Mouse (Mus musculus) ES-Bruce4 (cell line): ENCODE data around the gene Marveld2. TPM values are rescaled to one million over a fixed set of nuclear protein-coding genes. Genes with fewer than 3 reads are reported as not detected.

Experiments
- H3K27ac ChIP-seq: 2 replicates; pipeline ENCODE4 v1.5.1; 2012; ENCODE audit warnings: low read length, inconsistent platforms; ENCODE audit not compliant: insufficient read depth
- H3K27me3 ChIP-seq: 2 replicates; pipeline ENCODE4 v1.6.1; 2012; ENCODE audit warnings: mild to moderate bottlenecking, low read length, inconsistent platforms; ENCODE audit not compliant: control insufficient read depth, poor library complexity, insufficient read depth, severe bottlenecking
- H3K36me3 ChIP-seq: 2 replicates; pipeline ENCODE4 v1.6.1; 2012; ENCODE audit warnings: inconsistent platforms, mild to moderate bottlenecking, low read length, moderate library complexity; ENCODE audit not compliant: control insufficient read depth, poor library complexity, insufficient read depth, severe bottlenecking
- H3K4me1 ChIP-seq: one replicate; pipeline ENCODE4 v1.8.1; 2011; ENCODE audit warnings: low read length; ENCODE audit not compliant: control insufficient read depth, insufficient read depth
- H3K4me3 ChIP-seq: 2 replicates; pipeline ENCODE4 v1.5.1; 2011; ENCODE audit warnings: low read depth, mild to moderate bottlenecking, low read length
- H3K9ac ChIP-seq: 2 replicates; pipeline ENCODE4 v1.6.1; 2012; ENCODE audit warnings: low read depth, mild to moderate bottlenecking, inconsistent platforms; ENCODE audit not compliant: poor library complexity, severe bottlenecking
- H3K9me3 ChIP-seq: replicated peaks from 2 replicates; pipeline ENCODE4 v1.6.1; 2012; ENCODE audit warnings: mild to moderate bottlenecking, low read length, inconsistent platforms; ENCODE audit not compliant: control insufficient read depth, poor library complexity, insufficient read depth, severe bottlenecking
- CTCF ChIP-seq: IDR thresholded peaks from one replicate; pipeline ENCODE4 v1.8.1; 2011; ENCODE audit warnings: low read depth, low read length
- EP300 ChIP-seq: IDR thresholded peaks from 2 replicates; pipeline ENCODE4 v1.6.1; 2011; ENCODE audit warnings: low read depth, low read length; ENCODE audit not compliant: insufficient read depth
- POLR2A ChIP-seq: IDR thresholded peaks from one replicate; pipeline ENCODE4 v1.8.1; 2011; ENCODE audit warnings: low read length; ENCODE audit not compliant: insufficient read depth
- polyA plus RNA-seq: library from polyadenylated mRNA; stranded (reverse); fragments of >200 nt; gene quantifications from 2 replicates; pipeline ENCODE4 v1.2.4, GENCODE M21; 2011; ENCODE audit warnings: low read depth; ENCODE audit not compliant: missing spikeins, insufficient read depth, insufficient read length

Gene Marveld2
- polyA plus RNA-seq, 1 experiment, result 14.2 TPM

DNA sequence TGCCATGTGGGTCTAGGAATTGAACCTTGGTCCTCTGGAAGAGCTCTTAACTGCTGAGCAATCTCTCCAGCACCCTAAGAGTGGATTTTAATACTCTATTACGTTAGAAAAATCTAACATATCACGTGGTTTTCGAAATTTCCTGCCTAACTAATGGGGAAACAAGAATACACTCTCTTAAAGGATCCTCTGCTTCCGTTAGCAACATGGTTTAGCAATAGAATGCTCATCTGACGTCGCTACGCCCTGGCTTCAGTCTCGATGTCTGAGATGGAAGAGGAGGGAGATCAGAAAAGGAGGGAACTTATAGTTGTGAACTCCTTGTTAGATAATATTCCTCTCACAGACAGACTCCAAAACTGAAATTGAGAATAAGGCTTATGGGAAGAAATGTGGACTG is 31.5 kb upstream of the Marveld2 start:
- Histone ChIP-seq H3K4me1 (no peaks in the 10 kb centered on the region), H3K36me3 (peaks cover 21% of the 10 kb centered on the region), H3K27me3 (no peaks in the 10 kb centered on the region), H3K9me3 (no peaks in the 10 kb centered on the region), H3K4me3 (no peak overlapping the region), H3K9ac (no peak overlapping the region), H3K27ac (no peak overlapping the region)
- TF ChIP-seq EP300 (no peak), CTCF (no peak), POLR2A (no peak)

DNA sequence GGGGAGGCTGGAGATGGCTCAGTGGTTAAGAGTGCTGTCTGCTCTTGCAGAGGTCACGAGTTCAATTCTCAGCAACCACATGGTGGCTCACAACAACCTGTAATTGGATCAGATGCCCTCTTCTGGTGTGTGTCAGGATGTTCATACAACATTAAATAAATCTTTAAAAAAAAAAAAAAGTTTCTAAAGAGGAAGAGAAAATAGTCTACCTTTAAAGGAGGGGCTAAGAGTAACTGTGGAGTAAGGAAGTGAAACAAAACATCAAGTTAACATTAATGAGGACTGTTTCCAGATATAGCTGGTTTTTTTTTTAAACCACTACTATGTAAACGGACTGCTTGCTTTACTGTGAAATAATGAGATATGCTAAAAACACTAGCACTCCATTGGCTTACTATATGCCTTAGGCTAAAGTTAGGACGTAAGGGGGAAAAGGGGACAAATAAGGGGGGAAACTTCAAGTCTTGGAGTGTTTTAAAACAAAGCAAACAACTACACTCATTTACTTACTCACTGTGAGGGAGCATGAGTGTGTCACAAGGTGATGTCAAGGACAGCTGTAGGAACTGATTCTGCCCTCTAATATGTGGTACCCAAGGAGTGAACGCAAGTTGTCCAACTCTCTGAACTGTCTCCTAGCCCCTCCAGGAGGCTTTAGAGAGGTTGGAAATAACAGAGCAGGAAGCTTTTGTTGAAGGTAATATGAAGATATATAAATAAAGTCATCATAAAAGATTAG is 25.9 kb upstream of the Marveld2 start:
- Histone ChIP-seq H3K36me3 (peaks cover 32% of the 10 kb centered on the region), H3K4me1 (no peaks in the 10 kb centered on the region), H3K9ac (no peak overlapping the region), H3K27me3 (no peaks in the 10 kb centered on the region), H3K4me3 (no peak overlapping the region), H3K9me3 (no peaks in the 10 kb centered on the region), H3K27ac (no peak overlapping the region)
- TF ChIP-seq POLR2A (no peak), CTCF (no peak), EP300 (no peak)

DNA sequence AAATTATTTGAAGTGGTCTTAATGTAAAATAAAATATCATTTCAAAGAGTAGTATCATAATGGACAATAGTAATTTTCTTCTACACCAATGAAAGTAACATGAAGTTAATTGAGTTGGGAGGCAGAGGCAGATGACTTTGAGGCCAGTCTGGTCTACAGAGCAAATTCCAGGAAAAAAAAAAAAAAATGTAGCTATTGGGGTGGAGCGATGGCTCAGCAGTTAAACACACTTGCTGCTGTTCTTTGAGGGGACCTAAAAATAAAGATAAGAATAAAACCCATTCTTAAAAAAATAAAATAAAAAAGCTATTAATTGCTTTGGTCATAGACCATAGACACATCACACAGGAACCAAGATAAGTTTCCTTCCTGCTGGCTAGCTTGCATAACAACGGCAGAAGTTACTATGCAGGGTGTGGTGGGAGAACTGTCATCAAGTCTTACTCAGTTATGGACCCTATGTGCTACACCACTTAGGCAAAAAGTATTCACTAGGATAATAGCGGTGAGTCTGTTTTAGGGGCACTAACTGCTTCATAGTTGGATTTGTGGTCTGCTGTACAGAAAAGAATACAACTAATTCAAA is 17.4 kb upstream of the Marveld2 start:
- Histone ChIP-seq H3K27me3 (no peaks in the 10 kb centered on the region), H3K4me3 (no peak overlapping the region), H3K36me3 (peaks cover 25% of the 10 kb centered on the region), H3K4me1 (no peaks in the 10 kb centered on the region), H3K9me3 (no peaks in the 10 kb centered on the region), H3K9ac (no peak overlapping the region), H3K27ac (no peak overlapping the region)
- TF ChIP-seq POLR2A (no peak), EP300 (no peak), CTCF (no peak)

DNA sequence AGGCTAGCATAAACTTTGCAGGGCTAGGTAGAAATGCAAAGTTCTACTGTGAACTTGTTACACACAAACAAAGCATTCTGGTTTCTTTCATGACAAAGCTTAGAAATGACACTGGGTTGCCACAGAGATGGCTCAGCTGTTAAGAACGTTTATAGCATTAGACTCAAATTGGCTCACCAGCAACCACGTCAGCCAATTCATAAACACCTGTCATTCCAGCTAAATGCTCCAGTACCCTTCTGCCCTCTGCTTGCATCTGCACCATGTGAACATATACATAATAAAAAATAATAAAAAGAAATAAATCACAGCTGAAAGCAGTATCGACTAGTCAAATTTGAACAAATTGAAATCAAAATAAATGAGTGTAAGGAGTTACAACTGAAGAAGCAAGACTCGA is 5.5 kb upstream of the Marveld2 start:
- H3K27me3 ChIP-seq, result no peaks in the 10 kb centered on the region
- H3K9me3 ChIP-seq, result no peaks in the 10 kb centered on the region
- H3K4me1 ChIP-seq, result no peaks in the 10 kb centered on the region
- no peak overlapping the region for H3K9ac ChIP-seq
- H3K36me3 ChIP-seq, result peaks cover 30% of the 10 kb centered on the region
- H3K27ac ChIP-seq, result no peak overlapping the region
- no peak for TF ChIP-seq EP300
- no peak for TF ChIP-seq POLR2A
- TF ChIP-seq CTCF, result no peak
- no peak overlapping the region for H3K4me3 ChIP-seq

DNA sequence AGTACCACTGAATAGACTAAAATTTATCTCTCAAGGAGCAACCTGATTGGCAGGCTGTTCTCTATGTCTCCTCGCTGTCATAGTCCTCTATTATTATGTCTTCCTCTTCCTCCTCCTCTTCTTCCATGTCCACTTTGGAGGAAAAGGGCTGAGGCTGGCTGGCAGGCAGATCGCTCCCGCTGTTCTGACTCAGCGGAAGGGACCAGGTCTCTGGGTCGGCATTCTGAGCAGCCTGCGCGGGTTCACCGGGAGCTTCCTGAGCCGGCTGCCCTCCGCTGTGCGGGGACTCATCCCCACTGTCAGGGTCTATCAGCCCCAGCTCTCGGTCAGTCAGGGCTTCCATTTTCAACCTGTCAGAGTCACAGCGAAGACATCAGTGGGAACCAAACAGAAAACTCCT is 812 bp upstream of the Marveld2 start:
- Histone ChIP-seq H3K4me1 (no peaks in the 10 kb centered on the region), H3K27ac (no peak overlapping the region), H3K27me3 (no peaks in the 10 kb centered on the region), H3K9me3 (no peaks in the 10 kb centered on the region), H3K36me3 (peaks cover 18% of the 10 kb centered on the region), H3K4me3 (no peak overlapping the region), H3K9ac (no peak overlapping the region)
- TF ChIP-seq POLR2A, result no peak
- no peak for TF ChIP-seq CTCF

DNA sequence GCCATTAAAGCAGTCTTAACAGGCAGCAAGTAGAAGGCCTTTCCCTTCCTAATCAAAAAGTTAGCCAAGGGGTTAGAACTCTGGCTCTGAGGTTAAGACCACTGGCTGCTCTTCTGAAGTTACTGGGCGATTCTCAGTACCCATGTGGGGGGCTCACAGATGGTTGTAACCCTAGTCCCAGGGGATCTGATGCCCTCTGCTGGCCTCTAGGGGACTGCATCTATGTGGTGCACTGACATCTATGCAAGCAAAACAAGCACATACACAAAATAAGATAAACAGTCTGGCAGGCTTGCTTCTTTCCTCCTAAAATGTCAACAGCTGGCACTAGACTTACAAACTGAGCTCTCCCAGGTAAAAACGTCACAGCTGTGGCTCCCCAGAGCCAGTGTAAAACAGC is 3.9 kb downstream of the Marveld2 start:
- Histone ChIP-seq H3K9me3 (no peaks in the 10 kb centered on the region), H3K4me1 (no peaks in the 10 kb centered on the region), H3K4me3 (no peak overlapping the region), H3K9ac (no peak overlapping the region), H3K27me3 (no peaks in the 10 kb centered on the region), H3K36me3 (no peaks in the 10 kb centered on the region), H3K27ac (no peak overlapping the region)
- TF ChIP-seq EP300, result no peak
- peak; percentile 76 for TF ChIP-seq CTCF
